Mouse (Mus musculus): Measurements from ENCODE around the gene Gm39115.

DNA sequence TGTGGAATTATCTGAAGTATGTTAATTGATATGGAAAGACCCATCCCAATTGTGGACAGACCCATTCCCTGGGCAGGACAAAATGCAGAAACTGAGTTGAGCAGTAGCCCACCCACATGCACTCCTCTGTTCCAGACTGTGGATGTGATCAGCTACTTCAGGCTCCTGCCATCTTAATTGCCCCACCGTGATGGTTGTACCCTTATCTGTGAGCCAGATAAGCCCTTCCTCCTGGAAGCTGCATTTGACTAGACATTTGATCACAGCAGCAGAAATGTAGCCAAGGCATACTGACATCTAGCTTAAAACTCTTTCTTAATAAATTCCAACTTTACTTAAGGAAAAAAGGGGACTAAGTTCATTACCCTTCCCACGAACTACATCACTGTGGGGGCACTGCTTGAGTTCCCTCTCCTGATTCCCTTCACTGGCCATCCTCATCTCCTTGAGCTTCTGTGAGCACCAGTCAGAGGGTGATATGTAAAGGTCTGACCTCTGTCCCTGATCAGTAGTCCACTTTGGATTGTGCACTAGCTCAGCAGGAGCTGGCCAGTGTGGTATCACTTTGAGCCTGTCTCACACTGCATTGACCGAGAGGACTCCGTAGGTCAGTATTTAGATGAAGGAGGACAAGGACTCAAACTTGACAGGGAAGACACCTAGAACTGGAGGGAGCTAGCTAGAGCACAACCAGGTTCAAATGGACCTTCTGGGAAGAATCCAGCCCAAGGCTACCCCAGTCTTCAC lies 49.5 kb downstream of the Gm39115 start:
- TF ChIP-seq CTCF (IDR thresholded peaks at IDR 0.05; ENCODE audit: low read depth, low read length) (no peak), TAL1 (conservative IDR thresholded peaks at IDR 0.05; ENCODE audit: low read depth, low read length) (no peak)

Data from G1E (cell line).